Mouse (Mus musculus) kidney, adult 2 months (tissue): ENCODE results near the gene C330007P06Rik.

Source experiments
- CTCF ChIP-seq: fragments of 200-500 bp; conservative IDR thresholded peaks from 2 replicates; pipeline ENCODE4 v1.5.1; 2011; ENCODE audit warnings: low read depth, mild to moderate bottlenecking, control low read depth, low read length, moderate library complexity, mixed read lengths; ENCODE audit not compliant: insufficient read depth, insufficient read length
- POLR2A ChIP-seq: fragments of 200-500 bp; IDR thresholded peaks from one replicate; pipeline ENCODE4 v1.6.1; 2011; ENCODE audit warnings: low read depth, low read length, control low read depth

DNA sequence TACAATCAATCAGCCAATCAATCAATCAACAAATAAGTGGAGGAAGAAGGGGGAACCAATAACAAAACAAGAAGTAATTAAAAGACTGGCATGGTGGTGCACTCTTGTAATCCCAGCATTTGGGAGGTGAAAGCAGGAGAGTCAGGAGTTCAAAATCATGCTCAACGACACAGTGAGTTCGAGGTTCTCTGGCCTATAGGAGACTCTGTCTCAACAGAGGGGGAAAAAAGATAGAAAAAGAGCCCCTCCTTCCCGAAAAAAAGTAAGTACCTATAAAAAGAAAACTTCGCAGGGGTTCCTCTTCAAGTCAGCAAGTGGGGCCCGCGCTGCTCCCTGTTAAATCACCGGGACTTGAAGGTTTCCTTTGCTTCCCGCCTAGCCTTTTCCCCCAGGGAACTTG is at the start of gene C330007P06Rik, which contains the start of gene Ube2a:
- TF ChIP-seq POLR2A, result no peak
- no peak for TF ChIP-seq CTCF
